Mouse (Mus musculus) liver, embryonic 16.5 days (tissue): Measurements from ENCODE around the gene AW209491. TPM values are rescaled to one million over a fixed set of nuclear protein-coding genes. Genes with fewer than 3 reads are reported as not detected.
A peak's percentile ranks its signal among the peaks of the same experiment; 100 is the strongest.

Experiments used
- ATAC-seq: fragments of 200-750 bp; cut with Nextera tagmentation; 2 replicates; pipeline ENCODE4 v1.8.0; 2017; ENCODE audit warnings: low read depth, mild to moderate bottlenecking, moderate number of reproducible peaks, moderate library complexity
- H3K27ac ChIP-seq: fragments of 300-500 bp; sonication (generic); 2 replicates; pipeline ENCODE4 v1.5.1; 2014; ENCODE audit warnings: mild to moderate bottlenecking, low read length
- H3K27me3 ChIP-seq: fragments of 300-500 bp; sonication (generic); 2 replicates; pipeline ENCODE4 v1.6.1; 2014; ENCODE audit warnings: low read depth, low read length, mixed read lengths; ENCODE audit not compliant: control insufficient read depth, insufficient read depth
- H3K36me3 ChIP-seq: fragments of 300-500 bp; sonication (generic); 2 replicates; pipeline ENCODE4 v1.6.1; 2014; ENCODE audit warnings: mild to moderate bottlenecking; ENCODE audit not compliant: control insufficient read depth, insufficient read depth
- H3K4me1 ChIP-seq: fragments of 300-500 bp; sonication (generic); 2 replicates; pipeline ENCODE4 v1.6.1; 2014; ENCODE audit warnings: low read depth, low read length, mixed read lengths; ENCODE audit not compliant: control insufficient read depth
- H3K4me2 ChIP-seq: fragments of 300-500 bp; sonication (generic); 2 replicates; pipeline ENCODE4 v1.6.1; 2014; ENCODE audit warnings: low read depth, low read length, mixed read lengths
- H3K4me3 ChIP-seq: fragments of 300-500 bp; sonication (generic); 2 replicates; pipeline ENCODE4 v1.5.1; 2014; ENCODE audit warnings: low read depth, mild to moderate bottlenecking, low read length
- H3K9ac ChIP-seq: fragments of 300-500 bp; sonication (generic); 2 replicates; pipeline ENCODE4 v1.6.1; 2014; ENCODE audit warnings: low read depth, low read length
- H3K9me3 ChIP-seq: fragments of 300-500 bp; sonication (generic); replicated peaks from 2 replicates; pipeline ENCODE4 v1.6.1; 2016; ENCODE audit warnings: low read length; ENCODE audit not compliant: control insufficient read depth
- WGBS: fragments of 180-500 bp; shearing (Covaris S2); extraction: QIAGEN DNeasy Blood & Tissue Kit; methylation state at CpG from one replicate; pipeline ENCODE4 v1.1.7; 2014; ENCODE audit not compliant: insufficient replicate concordance; 5-methylcytosine and 5-hydroxymethylcytosine counted together
- polyA plus RNA-seq: library from polyadenylated mRNA; unstranded; fragments of >200 nt; fragmentation: Nextera tagmentation; extraction: Ambion mirVana; gene quantifications from 2 replicates; pipeline ENCODE4 v1.2.1, GENCODE M21; 2015

The AW209491 gene
- 8.8 and 9.7 TPM in 2 replicates for polyA plus RNA-seq

DNA sequence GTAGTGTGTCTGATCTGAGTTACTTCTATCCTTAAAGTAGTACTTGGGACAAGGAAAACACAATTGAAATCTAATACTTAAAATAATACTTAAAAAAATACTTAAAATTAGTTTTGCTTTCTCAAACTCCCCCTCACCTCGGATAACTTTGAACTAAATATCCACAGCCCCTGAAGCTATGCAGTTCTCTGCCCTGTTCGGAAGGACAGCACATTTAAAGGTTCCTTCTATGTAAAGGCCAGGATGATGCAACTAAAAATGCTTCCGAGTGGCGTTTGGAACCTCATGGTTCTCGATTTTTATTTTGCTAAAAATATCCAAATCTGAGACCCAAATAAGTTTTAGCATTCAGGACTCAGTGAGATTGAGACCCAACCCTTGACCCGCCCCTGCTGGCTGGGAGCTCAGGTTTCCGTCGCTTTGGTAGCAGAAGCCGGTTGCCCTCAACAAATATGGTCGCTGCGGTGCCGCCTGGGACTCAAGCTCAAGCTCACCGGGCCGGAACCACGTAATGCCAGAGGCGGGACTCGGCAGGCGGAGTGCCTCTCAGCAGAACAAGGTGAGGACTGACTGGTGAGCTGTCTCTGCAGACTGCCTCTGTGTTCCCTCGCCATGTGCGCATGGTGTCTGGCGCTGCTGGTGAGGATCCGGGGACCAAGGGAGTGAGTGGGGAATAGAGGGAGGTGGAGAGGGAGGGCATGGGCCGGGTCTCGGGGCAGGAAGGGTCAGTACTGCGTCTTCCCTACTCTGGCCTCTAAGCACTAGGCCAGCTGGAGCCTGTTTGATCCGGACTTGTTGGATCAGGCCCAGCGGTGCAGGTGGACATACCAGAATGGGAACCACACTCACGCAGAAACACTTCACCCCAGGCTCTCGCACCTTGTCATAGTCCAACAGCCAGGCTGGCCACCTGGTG is at the start of gene AW209491:
Gene AW209491, plus strand, starts transcription at position 429 of the 916 bp plus-strand sequence.
- H3K27ac ChIP-seq = peak within 1 kb of the TSS; percentile 48; the same call in 1 of the 2 replicates
- H3K4me1 ChIP-seq = peaks cover 5% of the 10 kb centered on the region
- 1% methylated on average over 29 of the region's 29 CpGs for WGBS
- ATAC-seq = peak; percentile 96
- peak within 1 kb of the TSS; percentile 77 for H3K4me2 ChIP-seq
- no peaks in the 10 kb centered on the region for H3K9me3 ChIP-seq
- H3K4me3 ChIP-seq = peak within 1 kb of the TSS; percentile 72
- peak within 1 kb of the TSS; percentile 66 for H3K9ac ChIP-seq
- no peaks in the 10 kb centered on the region for H3K27me3 ChIP-seq
- peaks cover 17% of the 10 kb centered on the region for H3K36me3 ChIP-seq

DNA sequence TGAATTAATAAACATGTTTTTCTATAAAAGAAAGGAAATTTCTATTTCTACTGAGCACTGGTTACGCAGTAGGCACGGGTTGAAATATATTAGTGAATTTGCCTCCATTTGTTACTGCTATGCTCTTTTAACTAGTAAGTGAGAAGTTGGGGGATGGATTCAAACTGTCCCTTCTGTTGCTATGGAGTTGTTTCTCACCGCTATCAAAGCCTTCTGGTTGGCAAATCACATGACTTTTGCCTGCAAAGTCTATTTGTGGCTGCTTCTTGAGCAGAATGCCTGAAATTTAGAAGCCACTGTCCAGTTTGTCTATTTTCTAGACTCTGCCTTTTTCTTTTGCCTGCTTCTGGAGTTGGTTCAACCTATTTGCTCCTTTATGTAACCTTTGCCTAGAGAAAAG is 49.6 kb upstream of the AW209491 start:
- no peaks in the 10 kb centered on the region for H3K9me3 ChIP-seq
- no peaks in the 10 kb centered on the region for H3K27me3 ChIP-seq
- no peak for ATAC-seq
- H3K4me1 ChIP-seq = no peaks in the 10 kb centered on the region
- no peak overlapping the region for H3K9ac ChIP-seq
- H3K4me3 ChIP-seq = no peak overlapping the region
- 46% methylated on average over 3 of the region's 3 CpGs for WGBS
- no peaks in the 10 kb centered on the region for H3K36me3 ChIP-seq
- no peak overlapping the region for H3K27ac ChIP-seq
- H3K4me2 ChIP-seq = no peak overlapping the region

DNA sequence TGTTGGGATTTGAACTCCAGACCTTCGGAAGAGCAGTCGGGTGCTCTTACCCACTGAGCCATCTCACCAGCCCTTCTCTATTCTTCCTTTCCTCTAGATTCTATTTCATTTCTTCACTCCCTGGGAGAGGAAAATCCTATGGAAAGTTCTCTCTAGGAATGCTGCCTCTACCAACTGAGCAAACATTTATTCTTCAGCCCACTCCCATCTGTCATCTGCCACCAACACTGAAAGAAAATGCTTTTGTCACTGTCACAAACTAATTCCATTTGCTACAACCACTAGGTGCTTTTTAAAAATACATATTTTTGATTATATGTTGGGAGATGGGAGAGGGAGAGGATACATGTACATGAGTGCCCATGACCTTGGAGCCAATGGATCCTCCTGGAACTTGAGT is 27.2 kb upstream of the AW209491 start:
- whole genome bisulfite sequencing = 92% methylated on average over 2 of the region's 2 CpGs
- no peak overlapping the region for H3K4me3 ChIP-seq
- H3K27me3 ChIP-seq = no peaks in the 10 kb centered on the region
- no peak overlapping the region for H3K9ac ChIP-seq
- H3K9me3 ChIP-seq = no peaks in the 10 kb centered on the region
- H3K4me2 ChIP-seq = no peak overlapping the region
- no peaks in the 10 kb centered on the region for H3K4me1 ChIP-seq
- no peaks in the 10 kb centered on the region for H3K36me3 ChIP-seq
- ATAC-seq = no peak
- no peak overlapping the region for H3K27ac ChIP-seq

DNA sequence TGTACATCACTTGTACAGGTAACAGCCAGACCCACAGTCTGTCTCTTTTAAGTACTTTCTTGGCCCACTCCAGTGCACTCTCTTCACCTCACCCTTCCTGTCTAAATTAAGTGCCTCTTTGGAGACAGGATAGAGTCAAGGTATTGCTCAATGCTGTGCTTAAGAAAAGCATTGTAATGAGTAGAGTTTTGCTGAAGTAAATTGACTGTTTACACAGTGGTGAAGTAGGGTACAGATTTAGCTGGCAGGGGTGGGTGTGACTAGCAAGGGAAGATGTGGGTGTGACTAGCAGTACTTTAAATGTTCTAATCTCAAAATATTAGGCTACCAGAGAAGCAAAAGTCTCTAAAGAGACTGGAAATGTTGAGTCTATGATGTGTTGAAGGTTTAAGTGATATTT is 22.3 kb upstream of the AW209491 start:
- Histone ChIP-seq H3K27ac (no peak overlapping the region), H3K9ac (no peak overlapping the region), H3K4me3 (no peak overlapping the region), H3K36me3 (no peaks in the 10 kb centered on the region; the same call in 1 of the 2 replicates), H3K9me3 (no peaks in the 10 kb centered on the region), H3K4me2 (no peak overlapping the region), H3K27me3 (no peaks in the 10 kb centered on the region), H3K4me1 (peaks cover 4% of the 10 kb centered on the region)
- ATAC-seq = no peak

DNA sequence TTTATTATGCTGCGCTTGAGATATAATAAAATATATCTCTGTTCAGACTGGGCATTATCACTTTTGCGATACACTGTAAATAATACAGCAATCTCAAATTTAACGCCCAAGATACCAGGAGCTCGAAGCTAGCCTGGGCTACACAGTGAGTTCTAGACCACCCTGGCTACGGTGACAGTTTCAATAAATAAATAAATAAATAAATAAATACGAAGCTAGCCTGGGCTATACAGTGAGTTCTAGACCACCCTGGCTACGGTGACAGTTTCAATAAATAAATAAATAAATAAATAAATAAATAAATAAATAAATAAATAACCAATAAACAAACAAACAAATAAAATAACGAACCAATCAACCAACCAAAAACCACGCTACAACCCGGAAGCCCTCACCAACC is 17.5 kb upstream of the AW209491 start:
- H3K9ac ChIP-seq = peak overlapping the region; percentile 77
- ATAC-seq = no peak
- WGBS = 5% methylated on average over 10 of the region's 10 CpGs

DNA sequence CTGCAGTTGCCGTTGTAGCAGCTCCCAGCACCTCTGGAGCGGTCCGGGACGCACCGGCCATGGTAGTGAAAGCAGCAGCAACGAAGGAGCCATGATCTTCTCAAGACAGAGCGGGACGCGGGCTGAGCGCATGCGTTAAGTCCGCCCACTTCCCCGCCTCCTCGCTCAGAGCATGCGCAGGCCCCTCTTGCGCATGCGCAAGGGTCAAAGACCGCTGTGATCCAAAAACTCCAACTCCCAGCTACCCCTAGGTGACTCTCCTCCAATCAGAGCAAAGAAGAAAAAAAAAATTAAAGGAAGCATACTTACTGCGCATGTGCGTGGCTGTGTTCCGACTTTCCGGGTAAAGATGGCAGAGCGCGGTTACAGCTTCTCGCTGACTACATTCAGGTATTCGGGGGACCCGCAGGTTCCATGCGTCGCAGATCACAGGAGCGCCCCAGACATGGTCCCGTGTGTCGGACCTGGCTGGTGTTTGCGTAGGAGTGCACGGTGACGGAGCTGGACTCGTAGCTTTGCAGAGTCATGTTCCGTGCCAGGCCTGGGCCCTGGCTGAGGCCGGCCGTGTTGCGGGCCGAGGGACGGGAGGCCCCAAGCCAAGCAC is 16.9 kb upstream of the AW209491 start, which contains the start of the genes Mrpl32 and Psma2:
Gene Mrpl32, minus strand, starts transcription at position 240 of the 604 bp plus-strand sequence.
Gene Psma2, plus strand, starts transcription at position 315 of the 604 bp plus-strand sequence.
- H3K4me3 ChIP-seq = peak within 1 kb of the TSS; percentile 91
- peak; percentile 98 for ATAC-seq
- no peaks in the 10 kb centered on the region for H3K9me3 ChIP-seq
- peaks cover 12% of the 10 kb centered on the region for H3K4me1 ChIP-seq
- no peaks in the 10 kb centered on the region for H3K27me3 ChIP-seq
- H3K4me2 ChIP-seq = peak within 1 kb of the TSS; percentile 64
- H3K36me3 ChIP-seq = peaks cover 11% of the 10 kb centered on the region
- peak within 1 kb of the TSS; percentile 93 for H3K27ac ChIP-seq
- peak within 1 kb of the TSS; percentile 89 for H3K9ac ChIP-seq
- 0% methylated on average over 42 of the region's 42 CpGs for WGBS

More for the DNA sequence above, 17.5 kb upstream of the AW209491 start:
- Histone ChIP-seq H3K4me2 (peak overlapping the region; percentile 58), H3K4me1 (peaks cover 12% of the 10 kb centered on the region), H3K9me3 (no peaks in the 10 kb centered on the region), H3K36me3 (peaks cover 9% of the 10 kb centered on the region), H3K27ac (peak overlapping the region; percentile 71; the same call in 1 of the 2 replicates), H3K27me3 (no peaks in the 10 kb centered on the region), H3K4me3 (peak overlapping the region; percentile 91)

DNA sequence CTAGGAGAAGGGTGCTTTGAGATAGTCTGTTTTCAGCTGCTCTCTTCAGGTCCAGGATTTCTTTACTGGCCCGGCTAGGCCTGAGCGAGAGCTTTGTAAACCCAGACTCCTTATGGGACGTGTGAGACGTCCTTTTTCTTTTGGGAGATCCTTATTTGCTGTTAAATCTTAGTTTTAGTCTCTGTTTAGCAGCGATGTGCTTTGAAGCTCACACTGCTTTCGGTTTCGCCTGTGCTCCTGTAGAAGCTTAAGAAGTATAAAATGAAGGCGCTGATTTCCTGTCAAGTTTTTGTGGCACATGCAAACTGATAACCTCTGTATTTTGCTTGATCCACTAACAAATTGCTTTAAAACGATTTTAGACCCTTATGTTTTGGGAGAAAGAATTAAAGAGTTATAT is 16.4 kb upstream of the AW209491 start:
- WGBS = under 1% methylated on average over 9 of the region's 9 CpGs

DNA sequence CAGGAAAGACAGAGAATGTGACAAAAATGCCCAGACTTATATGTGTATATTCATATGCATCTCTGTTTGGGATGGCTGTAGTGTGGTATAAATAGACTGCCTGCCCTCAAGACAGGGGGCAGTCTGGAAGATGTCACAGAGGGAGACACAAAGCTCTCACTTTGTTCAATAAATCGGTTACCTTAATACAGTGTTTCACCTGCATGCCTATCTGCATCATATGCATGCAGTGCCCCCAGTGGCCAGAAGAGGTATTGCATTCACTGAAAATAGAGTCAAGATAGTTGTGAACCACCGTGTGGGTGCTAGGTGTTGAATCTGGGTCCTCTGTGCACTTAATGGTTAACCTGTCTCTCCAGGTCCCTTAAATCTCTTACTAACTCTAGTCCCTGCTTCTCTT is 11.2 kb upstream of the AW209491 start:
- ATAC-seq = peak; percentile 53
- H3K36me3 ChIP-seq = peaks cover 34% of the 10 kb centered on the region

More for the DNA sequence above, 16.4 kb upstream of the AW209491 start:
- Histone ChIP-seq H3K27me3 (no peaks in the 10 kb centered on the region), H3K4me3 (peak overlapping the region; percentile 91), H3K4me1 (peaks cover 12% of the 10 kb centered on the region), H3K27ac (peak overlapping the region; percentile 93), H3K4me2 (peak overlapping the region; percentile 64), H3K9me3 (no peaks in the 10 kb centered on the region), H3K9ac (peak overlapping the region; percentile 89), H3K36me3 (peaks cover 15% of the 10 kb centered on the region)
- no peak for ATAC-seq

More for the DNA sequence above, 11.2 kb upstream of the AW209491 start:
- WGBS = 41% methylated on average over 2 of the region's 2 CpGs
- Histone ChIP-seq H3K27me3 (no peaks in the 10 kb centered on the region), H3K4me3 (no peak overlapping the region), H3K9me3 (no peaks in the 10 kb centered on the region), H3K27ac (no peak overlapping the region), H3K4me1 (peaks cover 8% of the 10 kb centered on the region), H3K4me2 (no peak overlapping the region), H3K9ac (no peak overlapping the region)
